Mouse (Mus musculus): ENCODE results near the gene Rpl38. TPM values are rescaled to one million over a fixed set of nuclear protein-coding genes. Genes with fewer than 3 reads are reported as not detected.
"Not testable (repeated sequence)": the region's sequence is repeated elsewhere in the genome, so short reads cannot be mapped to it uniquely, and the experiment has no call there.

Rpl38 gene
- polyA plus RNA-seq, 1 experiment, result 1,828 TPM

GRCm38 (mm10) chr11:114667236-114667931, 940 bp upstream of the Rpl38 start:
- 0 out of 2 replicates have a peak, but pooled peaks cover 3% of the 10 kb centered on the region for H3K4me1 ChIP-seq (ENCODE audit: control insufficient read depth, insufficient read depth, low read length)
- no peak overlapping the region for H3K27ac ChIP-seq (ENCODE audit: insufficient read depth, low read length)
- TF ChIP-seq POLR2A (IDR thresholded peaks at IDR 0.05; ENCODE audit: extremely low read depth, insufficient read depth, low read length) (no peak), CTCF (IDR thresholded peaks at IDR 0.05; ENCODE audit: extremely low read depth, insufficient read depth, low read length) (no peak)
- H3K4me3 ChIP-seq (ENCODE audit: insufficient read depth, low read length), result no peak overlapping the region

GRCm38 (mm10) chr11:114667932-114668285, 415 bp upstream of the Rpl38 start:
- peak; percentile 30; the same call in 1 of the 2 replicates for TF ChIP-seq CTCF (IDR thresholded peaks at IDR 0.05; ENCODE audit: extremely low read depth, insufficient read depth, low read length)
- H3K4me3 ChIP-seq (ENCODE audit: insufficient read depth, low read length), result not testable (repeated sequence)

GRCm38 (mm10) chr11:114668741-114669623, 658 bp downstream of the Rpl38 start:
- H3K4me3 ChIP-seq (ENCODE audit: insufficient read depth, low read length), result peak overlapping the region; percentile 46
- H3K27ac ChIP-seq (ENCODE audit: insufficient read depth, low read length), result peak overlapping the region; percentile 46; the same call in 1 of the 2 replicates
- H3K4me1 ChIP-seq (ENCODE audit: control insufficient read depth, insufficient read depth, low read length), result 0 out of 2 replicates have a peak, but pooled peaks cover 3% of the 10 kb centered on the region
- peak; percentile 33; the same call in 1 of the 2 replicates for TF ChIP-seq POLR2A (IDR thresholded peaks at IDR 0.05; ENCODE audit: extremely low read depth, insufficient read depth, low read length)
- peak; percentile 45; the same call in 1 of the 2 replicates for TF ChIP-seq CTCF (IDR thresholded peaks at IDR 0.05; ENCODE audit: extremely low read depth, insufficient read depth, low read length)

More at GRCm38 (mm10) chr11:114667932-114668285, 415 bp upstream of the Rpl38 start:
- H3K4me1 ChIP-seq (ENCODE audit: control insufficient read depth, insufficient read depth, low read length); H3K27ac ChIP-seq (ENCODE audit: insufficient read depth, low read length): not testable (repeated sequence)

- TF ChIP-seq POLR2A (IDR thresholded peaks at IDR 0.05; ENCODE audit: extremely low read depth, insufficient read depth, low read length) (no peak), CTCF (IDR thresholded peaks at IDR 0.05; ENCODE audit: extremely low read depth, insufficient read depth, low read length) (no peak)
- H3K4me1 ChIP-seq (ENCODE audit: control insufficient read depth, insufficient read depth, low read length), result 0 out of 2 replicates have a peak, but pooled peaks cover 3% of the 10 kb centered on the region
- H3K4me3 ChIP-seq (ENCODE audit: insufficient read depth, low read length), result peak overlapping the region; percentile 46
- 0 out of 2 replicates have a peak overlapping the region, but pooled peaks have one; percentile 46 for H3K27ac ChIP-seq (ENCODE audit: insufficient read depth, low read length)
Observed at GRCm38 (mm10) chr11:114669651-114670168, 1.4 kb downstream of the Rpl38 start.

- Histone ChIP-seq H3K4me3 (ENCODE audit: insufficient read depth, low read length) (no peak overlapping the region), H3K27ac (ENCODE audit: insufficient read depth, low read length) (no peak overlapping the region), H3K4me1 (ENCODE audit: control insufficient read depth, insufficient read depth, low read length) (0 out of 2 replicates have a peak, but pooled peaks cover 3% of the 10 kb centered on the region)
- TF ChIP-seq POLR2A (IDR thresholded peaks at IDR 0.05; ENCODE audit: extremely low read depth, insufficient read depth, low read length), result no peak
- TF ChIP-seq CTCF (IDR thresholded peaks at IDR 0.05; ENCODE audit: extremely low read depth, insufficient read depth, low read length), result no peak
Observed at GRCm38 (mm10) chr11:114671147-114671546, 2.8 kb downstream of the Rpl38 start.

GRCm38 (mm10) chr11:114672794-114673718, 4.7 kb downstream of the Rpl38 start:
- TF ChIP-seq POLR2A (IDR thresholded peaks at IDR 0.05; ENCODE audit: extremely low read depth, insufficient read depth, low read length) (no peak), CTCF (IDR thresholded peaks at IDR 0.05; ENCODE audit: extremely low read depth, insufficient read depth, low read length) (peak; percentile 75)
- Histone ChIP-seq H3K27ac (ENCODE audit: insufficient read depth, low read length) (no peak overlapping the region), H3K4me3 (ENCODE audit: insufficient read depth, low read length) (no peak overlapping the region), H3K4me1 (ENCODE audit: control insufficient read depth, insufficient read depth, low read length) (0 out of 2 replicates have a peak, but pooled peaks cover 3% of the 10 kb centered on the region)

- Histone ChIP-seq H3K27ac (ENCODE audit: insufficient read depth, low read length) (no peak overlapping the region), H3K4me1 (ENCODE audit: control insufficient read depth, insufficient read depth, low read length) (0 out of 2 replicates have a peak, but pooled peaks cover 3% of the 10 kb centered on the region), H3K4me3 (ENCODE audit: insufficient read depth, low read length) (no peak overlapping the region)
- no peak for TF ChIP-seq POLR2A (IDR thresholded peaks at IDR 0.05; ENCODE audit: extremely low read depth, insufficient read depth, low read length)
Observed at GRCm38 (mm10) chr11:114673719-114674050, 5.4 kb downstream of the Rpl38 start.

- Histone ChIP-seq H3K4me1 (ENCODE audit: control insufficient read depth, insufficient read depth, low read length) (0 out of 2 replicates have a peak, but pooled peaks cover 3% of the 10 kb centered on the region), H3K4me3 (ENCODE audit: insufficient read depth, low read length) (no peak overlapping the region), H3K27ac (ENCODE audit: insufficient read depth, low read length) (no peak overlapping the region)
- no peak for TF ChIP-seq CTCF (IDR thresholded peaks at IDR 0.05; ENCODE audit: extremely low read depth, insufficient read depth, low read length)
- no peak for TF ChIP-seq POLR2A (IDR thresholded peaks at IDR 0.05; ENCODE audit: extremely low read depth, insufficient read depth, low read length)
Observed at GRCm38 (mm10) chr11:114674180-114674579, 5.9 kb downstream of the Rpl38 start.

- H3K4me3 ChIP-seq (ENCODE audit: insufficient read depth, low read length), result peak overlapping the region; percentile 46; the same call in 1 of the 2 replicates
- H3K27ac ChIP-seq (ENCODE audit: insufficient read depth, low read length); H3K4me1 ChIP-seq (ENCODE audit: control insufficient read depth, insufficient read depth, low read length): not testable (repeated sequence)
Observed at GRCm38 (mm10) chr11:114674796-114675195, 6.5 kb downstream of the Rpl38 start.
